Mouse (Mus musculus): Measurements from ENCODE around the gene Msmp. TPM values are rescaled to one million over a fixed set of nuclear protein-coding genes. Genes with fewer than 3 reads are reported as not detected.

The Msmp gene
- total and polyA plus RNA-seq, 3 experiments = 0.52 to 0.62 (median 0.57) TPM

DNA sequence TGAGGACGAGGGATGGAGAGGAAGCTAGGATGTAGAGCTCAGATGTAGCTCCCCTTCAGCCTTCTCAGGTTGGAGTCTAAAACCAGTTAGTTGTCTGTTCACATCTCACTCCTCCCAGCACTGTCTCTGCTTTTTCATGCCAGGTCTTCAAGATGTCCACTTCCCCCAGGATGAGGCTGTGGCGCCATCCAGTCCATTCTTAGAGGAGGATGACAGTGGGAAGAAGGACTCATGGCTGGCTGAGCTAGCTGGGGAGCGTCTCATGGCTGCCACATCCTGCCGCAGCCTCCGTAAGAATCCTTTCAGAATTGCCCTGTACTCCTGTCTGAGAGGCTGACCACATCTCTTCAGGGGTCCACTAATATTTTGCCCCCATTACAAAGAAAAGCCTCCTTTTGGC, 3.6 kb downstream of the Msmp start:
- no peak for TF ChIP-seq POLR2A (IDR thresholded peaks at IDR 0.05; ENCODE audit: insufficient read depth, low read depth, low read length)
- no peak for TF ChIP-seq EP300 (IDR thresholded peaks at IDR 0.05; ENCODE audit: insufficient read depth, low read depth, low read length)
- TF ChIP-seq CTCF (IDR thresholded peaks at IDR 0.05) = no peak
- H3K36me3 ChIP-seq (ENCODE audit: control insufficient read depth, insufficient read depth, low read length) = no peaks in the 10 kb centered on the region
- H3K27ac ChIP-seq = no peak overlapping the region
- intact Hi-C loops (cut with DNase I) = no loop called here
- H3K79me2 ChIP-seq (replicated peaks; ENCODE audit: control insufficient read depth, insufficient read depth, low read length) = 0 out of 2 replicates have a peak, but pooled peaks cover 2% of the 10 kb centered on the region
- peaks cover 26% of the 10 kb centered on the region for H3K4me1 ChIP-seq (ENCODE audit: control insufficient read depth, insufficient read depth, low read length)
- no peak for DNase-seq
- no peaks in the 10 kb centered on the region for H3K27me3 ChIP-seq (ENCODE audit: control insufficient read depth, insufficient read depth, low read length)
- no peak overlapping the region for H3K4me3 ChIP-seq
- H3K9ac ChIP-seq (ENCODE audit: low read depth, low read length) = no peak overlapping the region
- WGBS = 89% methylated on average over 5 of the region's 5 CpGs

DNA sequence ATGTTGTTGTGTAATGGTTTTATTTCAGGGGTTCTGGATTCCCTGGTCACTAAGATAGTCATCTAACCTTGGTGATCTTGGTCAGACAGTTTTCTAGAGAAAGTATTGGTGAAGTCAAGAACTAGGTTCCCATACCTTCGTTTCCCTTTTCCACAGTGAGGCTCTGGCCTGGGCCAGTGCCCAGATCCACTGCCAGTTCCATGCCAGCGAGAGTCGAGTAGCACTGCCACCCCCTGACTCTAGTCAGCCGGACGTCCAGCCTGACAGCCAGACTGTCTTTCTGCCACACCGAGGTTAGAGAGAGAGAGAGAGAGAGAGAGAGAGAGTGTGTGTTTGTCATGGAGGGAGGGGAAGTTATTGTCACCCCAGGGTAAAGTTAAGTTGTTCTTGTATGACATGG, 4.6 kb downstream of the Msmp start:
- H3K4me3 ChIP-seq = no peak overlapping the region
- DNase-seq = no peak
- H3K27ac ChIP-seq = peak overlapping the region; percentile 98
- H3K27me3 ChIP-seq (ENCODE audit: control insufficient read depth, insufficient read depth, low read length) = no peaks in the 10 kb centered on the region
- intact Hi-C loops (cut with DNase I) = loop anchor here (5.0 kb wide), 2 partner anchors 78 to 137 kb away; partner anchors contain the start of genes Hint2 and Tesk1
- WGBS = 54% methylated on average over 6 of the region's 6 CpGs
- peaks cover 2% of the 10 kb centered on the region; the same call in 1 of the 2 replicates for H3K79me2 ChIP-seq (replicated peaks; ENCODE audit: control insufficient read depth, insufficient read depth, low read length)
- no peak overlapping the region for H3K9ac ChIP-seq (ENCODE audit: low read depth, low read length)
- peaks cover 6% of the 10 kb centered on the region; the same call in 1 of the 2 replicates for H3K36me3 ChIP-seq (ENCODE audit: control insufficient read depth, insufficient read depth, low read length)
- peaks cover 18% of the 10 kb centered on the region for H3K4me1 ChIP-seq (ENCODE audit: control insufficient read depth, insufficient read depth, low read length)
- TF ChIP-seq POLR2A (IDR thresholded peaks at IDR 0.05; ENCODE audit: insufficient read depth, low read depth, low read length) (no peak), EP300 (IDR thresholded peaks at IDR 0.05; ENCODE audit: insufficient read depth, low read depth, low read length) (no peak), CTCF (IDR thresholded peaks at IDR 0.05) (no peak)

DNA sequence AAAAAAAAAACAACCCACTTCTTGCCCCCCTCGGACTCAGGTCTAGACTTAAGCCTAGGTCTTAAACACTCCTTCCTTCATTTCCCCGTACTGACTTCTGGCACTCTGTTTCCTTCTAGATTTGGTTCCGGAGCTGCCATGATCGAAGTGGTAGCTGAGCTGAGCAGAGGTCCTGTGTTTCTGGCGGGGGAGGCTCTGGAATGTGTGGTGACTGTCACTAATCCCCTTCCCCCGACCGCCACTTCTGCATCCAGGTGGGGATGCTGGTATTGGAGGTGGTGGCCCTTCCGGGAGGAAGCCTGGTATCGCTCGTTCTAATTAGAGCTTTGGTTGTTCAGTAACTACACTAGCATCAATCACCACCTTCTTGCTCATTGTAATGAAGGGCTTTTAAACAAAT, 5.0 kb downstream of the Msmp start:
- intact Hi-C loops (cut with DNase I) = loop anchor here (5.0 kb wide), 2 partner anchors 78 to 137 kb away; partner anchors contain the start of genes Hint2 and Tesk1
- Histone ChIP-seq H3K4me3 (peak overlapping the region; percentile 99), H3K79me2 (replicated peaks; ENCODE audit: control insufficient read depth, insufficient read depth, low read length) (peaks cover 2% of the 10 kb centered on the region; the same call in 1 of the 2 replicates), H3K36me3 (ENCODE audit: control insufficient read depth, insufficient read depth, low read length) (peaks cover 6% of the 10 kb centered on the region; the same call in 1 of the 2 replicates), H3K9ac (ENCODE audit: low read depth, low read length) (peak overlapping the region; percentile 87), H3K27ac (peak overlapping the region; percentile 98), H3K4me1 (ENCODE audit: control insufficient read depth, insufficient read depth, low read length) (peaks cover 17% of the 10 kb centered on the region), H3K27me3 (ENCODE audit: control insufficient read depth, insufficient read depth, low read length) (no peaks in the 10 kb centered on the region)
- WGBS = 2% methylated on average over 10 of the region's 10 CpGs
- no peak for TF ChIP-seq POLR2A (IDR thresholded peaks at IDR 0.05; ENCODE audit: insufficient read depth, low read depth, low read length)
- TF ChIP-seq EP300 (IDR thresholded peaks at IDR 0.05; ENCODE audit: insufficient read depth, low read depth, low read length) = no peak
- no peak for TF ChIP-seq CTCF (IDR thresholded peaks at IDR 0.05)
- DNase-seq = no peak

- H3K4me1 ChIP-seq (ENCODE audit: control insufficient read depth, insufficient read depth, low read length) = peaks cover 11% of the 10 kb centered on the region
- peak; percentile 87 for TF ChIP-seq POLR2A (IDR thresholded peaks at IDR 0.05; ENCODE audit: insufficient read depth, low read depth, low read length)
- 0 out of 2 replicates have a peak, but pooled peaks have one; percentile 20 for TF ChIP-seq EP300 (IDR thresholded peaks at IDR 0.05; ENCODE audit: insufficient read depth, low read depth, low read length)
- peak; percentile 23; the same call in 1 of the 2 replicates for TF ChIP-seq CTCF (IDR thresholded peaks at IDR 0.05)
- peak; percentile 93 to 95 for DNase-seq
- H3K79me2 ChIP-seq (replicated peaks; ENCODE audit: control insufficient read depth, insufficient read depth, low read length) = peaks cover 2% of the 10 kb centered on the region; the same call in 1 of the 2 replicates
- WGBS = under 1% methylated on average over 76 of the region's 76 CpGs
- peak within 1 kb of the TSS; percentile 98 for H3K27ac ChIP-seq
- intact Hi-C loops (cut with DNase I) = loop anchor here (5.0 kb wide), 2 partner anchors 79 to 136 kb away; partner anchors contain the start of genes Hint2 and Tesk1
- no peaks in the 10 kb centered on the region for H3K27me3 ChIP-seq (ENCODE audit: control insufficient read depth, insufficient read depth, low read length)
- H3K4me3 ChIP-seq = peak within 1 kb of the TSS; percentile 99
- H3K9ac ChIP-seq (ENCODE audit: low read depth, low read length) = peak within 1 kb of the TSS; percentile 87
- peaks cover 6% of the 10 kb centered on the region; the same call in 1 of the 2 replicates for H3K36me3 ChIP-seq (ENCODE audit: control insufficient read depth, insufficient read depth, low read length)
Observed at GRCm38 (mm10) chr4:43578376-43579204, 5.7 kb downstream of the Msmp start, which contains the start of the genes Rgp1 and Gba2. TSS of gene Rgp1 (plus strand) at chr4:43578715. TSS of gene Gba2 (minus strand) at chr4:43578873.

GRCm38 (mm10) chr4:43577237-43577881, 6.9 kb downstream of the Msmp start:
- peaks cover 6% of the 10 kb centered on the region; the same call in 1 of the 2 replicates for H3K36me3 ChIP-seq (ENCODE audit: control insufficient read depth, insufficient read depth, low read length)
- peaks cover 11% of the 10 kb centered on the region for H3K4me1 ChIP-seq (ENCODE audit: control insufficient read depth, insufficient read depth, low read length)
- DNase-seq = no peak
- H3K79me2 ChIP-seq (replicated peaks; ENCODE audit: control insufficient read depth, insufficient read depth, low read length) = peaks cover 2% of the 10 kb centered on the region; the same call in 1 of the 2 replicates
- intact Hi-C loops (cut with DNase I) = loop anchor here (2.0 to 5.0 kb wide), 3 partner anchors 15 to 135 kb away; partner anchors contain the start of genes Creb3, Hint2, Tesk1 and Tln1
- WGBS = 14% methylated on average over 8 of the region's 8 CpGs
- peak overlapping the region; percentile 99 for H3K4me3 ChIP-seq
- H3K27ac ChIP-seq = peak overlapping the region; percentile 98
- peak overlapping the region; percentile 87 for H3K9ac ChIP-seq (ENCODE audit: low read depth, low read length)
- TF ChIP-seq POLR2A (IDR thresholded peaks at IDR 0.05; ENCODE audit: insufficient read depth, low read depth, low read length) = no peak
- TF ChIP-seq EP300 (IDR thresholded peaks at IDR 0.05; ENCODE audit: insufficient read depth, low read depth, low read length) = no peak
- TF ChIP-seq CTCF (IDR thresholded peaks at IDR 0.05) = no peak
- H3K27me3 ChIP-seq (ENCODE audit: control insufficient read depth, insufficient read depth, low read length) = no peaks in the 10 kb centered on the region

Measured in heart, adult 2 months (tissue).